Mouse (Mus musculus) embryonic facial prominence, embryonic 13.5 days (tissue): Measurements from ENCODE around the gene Flt3. TPM values are rescaled to one million over a fixed set of nuclear protein-coding genes. Genes with fewer than 3 reads are reported as not detected.

Experiments used
- ATAC-seq: fragments of 200-750 bp; cut with Nextera tagmentation; 2 replicates; pipeline ENCODE4 v1.8.0; 2017; ENCODE audit warnings: low read depth; ENCODE audit not compliant: insufficient number of reproducible peaks, insufficient read depth, low FRiP score, low TSS enrichment
- H3K27ac ChIP-seq: fragments of 300-500 bp; sonication (generic); 2 replicates; pipeline ENCODE4 v1.5.1; 2015; ENCODE audit warnings: moderate library complexity, mild to moderate bottlenecking, inconsistent platforms
- H3K27me3 ChIP-seq: fragments of 300-500 bp; sonication (generic); 2 replicates; pipeline ENCODE4 v1.6.1; 2015; ENCODE audit warnings: mild to moderate bottlenecking, inconsistent platforms
- H3K36me3 ChIP-seq: fragments of 300-500 bp; sonication (generic); 2 replicates; pipeline ENCODE4 v1.6.1; 2015; ENCODE audit warnings: mild to moderate bottlenecking, inconsistent platforms
- H3K4me1 ChIP-seq: fragments of 300-500 bp; sonication (generic); 2 replicates; pipeline ENCODE4 v1.6.1; 2015; ENCODE audit warnings: inconsistent platforms
- H3K4me2 ChIP-seq: fragments of 300-500 bp; sonication (generic); 2 replicates; pipeline ENCODE4 v1.6.1; 2015; ENCODE audit warnings: moderate library complexity, mild to moderate bottlenecking, inconsistent platforms
- H3K4me3 ChIP-seq: fragments of 300-500 bp; sonication (generic); 2 replicates; pipeline ENCODE4 v1.5.1; 2015; ENCODE audit warnings: mild to moderate bottlenecking, inconsistent platforms
- H3K9ac ChIP-seq: fragments of 300-500 bp; sonication (generic); 2 replicates; pipeline ENCODE4 v1.6.1; 2015; ENCODE audit warnings: mild to moderate bottlenecking, inconsistent platforms
- H3K9me3 ChIP-seq: fragments of 300-500 bp; sonication (generic); 2 replicates; pipeline ENCODE4 v1.6.1; 2016; ENCODE audit warnings: inconsistent platforms
- WGBS: fragments of 180-500 bp; shearing (Covaris S2); methylation state at CpG from one replicate; pipeline ENCODE4 v1.1.7; 2015; ENCODE audit warnings: mixed read lengths; 5-methylcytosine and 5-hydroxymethylcytosine counted together
- polyA plus RNA-seq: library from polyadenylated mRNA; unstranded; fragments of >200 nt; fragmentation: Nextera tagmentation; extraction: Ambion mirVana; gene quantifications from 2 replicates; pipeline ENCODE4 v1.2.1, GENCODE M21; 2015

The Flt3 gene
- polyA plus RNA-seq, 1 experiment from 2014 or later: 0.25 TPM

GRCm38 (mm10) chr5:147306638-147307397, 93.5 kb downstream of the Flt3 start, which contains the start of gene Cdx2:
Gene Cdx2, minus strand, starts transcription at chr5:147307270.
- Histone ChIP-seq H3K4me1 (peaks cover 24% of the 10 kb centered on the region), H3K27ac (no peak within 1 kb of the TSS), H3K9me3 (no peaks in the 10 kb centered on the region), H3K4me3 (peak within 1 kb of the TSS; percentile 23; the same call in 1 of the 2 replicates), H3K36me3 (no peaks in the 10 kb centered on the region), H3K27me3 (peaks cover 100% of the 10 kb centered on the region), H3K9ac (no peak within 1 kb of the TSS), H3K4me2 (peak within 1 kb of the TSS; percentile 38)
- WGBS: under 1% methylated on average over 63 of the region's 63 CpGs
- no peak for ATAC-seq

DNA sequence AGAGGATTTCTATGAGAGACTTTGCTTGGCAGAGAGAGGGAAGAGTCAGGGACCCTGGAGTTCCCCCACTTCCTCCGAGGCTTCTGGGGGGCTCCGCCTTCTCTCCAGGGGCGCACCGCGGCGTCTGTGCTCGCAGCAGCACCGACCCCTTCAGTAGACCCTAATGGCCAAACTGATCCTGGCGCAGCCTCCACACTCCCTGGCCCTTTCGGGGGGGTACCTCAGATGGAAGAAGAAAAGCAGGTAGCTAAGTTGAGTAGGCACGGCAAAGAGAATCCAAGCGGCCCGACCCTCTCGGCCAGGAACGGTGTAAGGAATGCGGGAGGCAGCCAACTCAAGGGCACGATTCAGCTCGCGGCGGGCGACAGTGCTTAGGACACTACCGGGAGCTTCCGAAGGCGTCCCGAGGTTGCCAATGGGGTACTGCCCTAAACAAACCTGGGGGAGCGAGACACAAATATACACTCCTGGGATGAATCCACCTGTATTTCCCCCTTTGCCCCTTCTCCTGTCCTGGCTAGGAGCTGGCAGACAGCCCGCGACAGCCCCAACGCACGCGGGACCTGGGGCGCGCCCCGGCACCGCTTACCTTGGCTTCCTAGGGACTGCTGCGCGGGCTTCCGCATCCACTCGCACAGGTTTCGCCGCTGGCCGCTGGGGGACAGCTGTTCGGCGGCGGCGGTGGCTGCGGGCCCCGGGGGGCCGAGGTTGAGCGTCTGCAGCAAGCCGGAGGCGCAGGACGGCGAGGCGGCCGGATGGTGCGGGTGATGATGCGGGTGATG, 94.2 kb downstream of the Flt3 start:
- Histone ChIP-seq H3K36me3 (no peaks in the 10 kb centered on the region), H3K4me2 (peak overlapping the region; percentile 38), H3K9ac (no peak overlapping the region), H3K4me3 (peak overlapping the region; percentile 23; the same call in 1 of the 2 replicates), H3K4me1 (peaks cover 24% of the 10 kb centered on the region), H3K9me3 (no peaks in the 10 kb centered on the region), H3K27ac (no peak overlapping the region), H3K27me3 (peaks cover 100% of the 10 kb centered on the region)
- under 1% methylated on average over 58 of the region's 58 CpGs for WGBS
- no peak for ATAC-seq

GRCm38 (mm10) chr5:147305166-147305565, 95.1 kb downstream of the Flt3 start:
- WGBS: under 1% methylated on average over 16 of the region's 16 CpGs
- no peak overlapping the region for H3K9ac ChIP-seq
- ATAC-seq: no peak
- no peak overlapping the region for H3K4me2 ChIP-seq
- no peaks in the 10 kb centered on the region for H3K9me3 ChIP-seq
- peaks cover 100% of the 10 kb centered on the region for H3K27me3 ChIP-seq
- H3K4me1 ChIP-seq: peaks cover 24% of the 10 kb centered on the region
- H3K27ac ChIP-seq: no peak overlapping the region
- H3K4me3 ChIP-seq: no peak overlapping the region
- no peaks in the 10 kb centered on the region for H3K36me3 ChIP-seq

- H3K36me3 ChIP-seq: no peaks in the 10 kb centered on the region
- H3K9ac ChIP-seq: no peak overlapping the region
- H3K27ac ChIP-seq: no peak overlapping the region
- H3K4me2 ChIP-seq: no peak overlapping the region
- WGBS: under 1% methylated on average over 54 of the region's 54 CpGs
- H3K4me1 ChIP-seq: peaks cover 30% of the 10 kb centered on the region
- ATAC-seq: no peak
- H3K27me3 ChIP-seq: peaks cover 100% of the 10 kb centered on the region
- H3K4me3 ChIP-seq: 0 out of 2 replicates have a peak overlapping the region, but pooled peaks have one; percentile 9
- no peaks in the 10 kb centered on the region for H3K9me3 ChIP-seq
Observed at GRCm38 (mm10) chr5:147304276-147305155, 95.8 kb downstream of the Flt3 start.

DNA sequence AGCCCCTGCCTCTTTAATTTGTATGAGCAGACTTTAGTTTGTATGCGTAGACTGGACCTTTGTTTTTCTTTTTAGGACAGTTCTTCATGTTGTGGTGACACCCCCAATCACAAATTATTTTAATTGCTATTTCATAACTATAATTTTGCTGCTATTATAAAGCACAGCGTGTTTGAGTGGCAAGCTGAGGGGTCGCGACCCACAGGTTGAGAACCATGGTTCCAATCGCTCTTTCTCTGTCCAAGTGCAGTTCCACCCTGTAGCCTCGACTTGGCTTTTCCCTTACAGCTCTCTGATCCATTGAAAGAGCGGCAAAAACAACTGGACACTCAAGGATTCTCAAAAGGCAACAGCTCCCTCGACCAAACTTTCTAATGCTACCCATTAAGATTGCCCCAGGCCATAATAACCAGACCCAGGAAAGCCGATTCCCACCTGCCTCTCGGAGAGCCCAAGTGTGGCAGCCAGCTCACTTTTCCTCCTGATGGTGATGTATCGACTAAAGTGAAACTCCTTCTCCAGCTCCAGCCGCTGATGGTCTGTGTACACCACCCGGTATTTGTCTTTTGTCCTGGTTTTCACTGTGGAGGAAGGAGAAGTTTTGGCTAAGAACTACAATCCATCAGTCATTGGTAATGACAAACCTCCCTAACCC, 97.4 kb downstream of the Flt3 start:
- no peak overlapping the region for H3K9ac ChIP-seq
- no peak overlapping the region for H3K4me3 ChIP-seq
- no peak overlapping the region for H3K4me2 ChIP-seq
- peaks cover 34% of the 10 kb centered on the region for H3K4me1 ChIP-seq
- 4% methylated on average over 13 of the region's 13 CpGs for WGBS
- peaks cover 100% of the 10 kb centered on the region for H3K27me3 ChIP-seq
- ATAC-seq: no peak
- H3K9me3 ChIP-seq: no peaks in the 10 kb centered on the region
- H3K27ac ChIP-seq: no peak overlapping the region
- no peaks in the 10 kb centered on the region for H3K36me3 ChIP-seq

DNA sequence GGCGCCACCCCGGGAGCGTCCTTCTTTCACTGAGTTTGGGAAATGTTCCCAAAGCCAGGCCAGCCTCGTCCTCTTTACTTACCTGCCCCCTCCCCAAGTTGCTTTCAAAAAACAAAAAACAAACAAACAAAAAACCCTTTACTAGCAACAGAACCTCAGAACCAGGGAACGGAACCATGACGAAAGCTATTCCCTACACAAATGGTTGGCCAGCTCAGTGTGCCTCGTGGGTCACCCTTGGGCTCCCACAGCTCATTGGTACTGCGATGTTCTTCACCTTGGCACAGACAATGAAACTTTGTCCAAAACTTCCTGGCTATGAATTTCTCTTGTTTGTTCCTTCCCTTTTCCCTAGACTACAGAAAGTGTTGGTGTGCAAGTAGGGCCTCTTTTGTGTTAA, 98.1 kb downstream of the Flt3 start:
- Histone ChIP-seq H3K9me3 (no peaks in the 10 kb centered on the region), H3K27me3 (peaks cover 100% of the 10 kb centered on the region), H3K36me3 (no peaks in the 10 kb centered on the region), H3K27ac (no peak overlapping the region), H3K9ac (no peak overlapping the region), H3K4me3 (no peak overlapping the region), H3K4me2 (no peak overlapping the region), H3K4me1 (peaks cover 34% of the 10 kb centered on the region)
- no peak for ATAC-seq
- 4% methylated on average over 8 of the region's 8 CpGs for WGBS

- Histone ChIP-seq H3K27me3 (peaks cover 100% of the 10 kb centered on the region), H3K4me1 (peaks cover 30% of the 10 kb centered on the region), H3K36me3 (no peaks in the 10 kb centered on the region), H3K4me2 (no peak overlapping the region), H3K27ac (no peak overlapping the region), H3K9me3 (no peaks in the 10 kb centered on the region), H3K4me3 (no peak overlapping the region), H3K9ac (no peak overlapping the region)
- no peak for ATAC-seq
- 3% methylated on average over 10 of the region's 10 CpGs for WGBS
Observed at GRCm38 (mm10) chr5:147301781-147302070, 98.6 kb downstream of the Flt3 start.

GRCm38 (mm10) chr5:147300917-147301780, 99.1 kb downstream of the Flt3 start:
- Histone ChIP-seq H3K27ac (no peak overlapping the region), H3K9ac (no peak overlapping the region), H3K4me2 (no peak overlapping the region), H3K27me3 (peaks cover 99% of the 10 kb centered on the region), H3K4me3 (no peak overlapping the region), H3K9me3 (no peaks in the 10 kb centered on the region), H3K36me3 (no peaks in the 10 kb centered on the region), H3K4me1 (peaks cover 24% of the 10 kb centered on the region)
- ATAC-seq: no peak
- WGBS: under 1% methylated on average over 21 of the region's 21 CpGs

DNA sequence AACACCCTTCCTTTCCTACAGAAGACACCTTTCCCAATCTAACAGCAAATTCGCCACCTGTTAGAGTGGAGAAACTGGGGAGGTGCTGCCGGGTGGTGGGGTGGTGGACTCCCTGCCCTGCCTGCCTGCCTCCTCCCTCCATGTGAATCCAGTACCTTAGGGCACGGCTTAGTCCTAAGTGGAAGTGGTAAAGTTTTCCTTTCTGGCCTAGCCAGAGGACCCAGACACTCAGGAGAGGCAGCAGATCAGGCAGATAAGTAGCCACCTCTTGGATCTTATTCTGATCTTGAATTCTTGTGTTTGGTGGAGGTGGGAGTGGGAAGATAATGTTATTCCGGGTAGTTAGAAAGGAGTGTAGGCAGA, 100.3 kb downstream of the Flt3 start:
- 4% methylated on average over 4 of the region's 4 CpGs for WGBS
- Histone ChIP-seq H3K9me3 (no peaks in the 10 kb centered on the region), H3K4me1 (peaks cover 20% of the 10 kb centered on the region), H3K36me3 (no peaks in the 10 kb centered on the region), H3K27me3 (peaks cover 98% of the 10 kb centered on the region), H3K4me2 (peak overlapping the region; percentile 39; the same call in 1 of the 2 replicates), H3K9ac (no peak overlapping the region), H3K27ac (no peak overlapping the region), H3K4me3 (peak overlapping the region; percentile 18; the same call in 1 of the 2 replicates)
- ATAC-seq: no peak

- Histone ChIP-seq H3K27ac (no peak overlapping the region), H3K9me3 (no peaks in the 10 kb centered on the region), H3K36me3 (no peaks in the 10 kb centered on the region), H3K4me2 (peak overlapping the region; percentile 39), H3K4me1 (peaks cover 15% of the 10 kb centered on the region), H3K9ac (no peak overlapping the region), H3K27me3 (peaks cover 98% of the 10 kb centered on the region), H3K4me3 (peak overlapping the region; percentile 18)
- 0 out of 2 replicates have a peak, but pooled peaks have one; percentile 56 for ATAC-seq
- WGBS: under 1% methylated on average over 41 of the region's 41 CpGs
Observed at GRCm38 (mm10) chr5:147299255-147300000, 100.9 kb downstream of the Flt3 start.
